Mouse (Mus musculus) spleen, adult 2 months (tissue): ENCODE results near the gene Numa1.

Experiments used
- CTCF ChIP-seq: fragments of 200-500 bp; IDR thresholded peaks from 2 replicates; pipeline ENCODE4 v1.5.1; 2011; ENCODE audit warnings: mild to moderate bottlenecking, inconsistent platforms; ENCODE audit not compliant: insufficient read depth, insufficient read length, insufficient replicate concordance; ENCODE audit errors: extremely low read depth
- POLR2A ChIP-seq: fragments of 200-500 bp; IDR thresholded peaks from 2 replicates; pipeline ENCODE4 v1.6.1; 2011; ENCODE audit warnings: low read depth, low read length, inconsistent platforms

GRCm38 (mm10) chr7:101933300-101933699 is 611 bp upstream of the Numa1 start:
- no peak for TF ChIP-seq POLR2A
- no peak for TF ChIP-seq CTCF
